Mouse (Mus musculus) monocyte, adult 2 months (primary cell): ENCODE results near the gene Tspan9.

ENCODE experiments used
- DNase-seq, 2 experiments: peaks; one replicate each; pipeline ENCODE4 v3.0.0; 2022; ENCODE audit warnings: low spot score in 2 of 2, low read depth in 1 of 2

Tspan9 gene

GRCm38 (mm10) chr6:127935105-127935504 lies 208.3 kb downstream of the Tspan9 start:
- DNase-seq: no peak

- DNase-seq: no peak
Measured at GRCm38 (mm10) chr6:127933841-127934240, 209.6 kb downstream of the Tspan9 start.

GRCm38 (mm10) chr6:127932697-127933096 lies 210.7 kb downstream of the Tspan9 start:
- DNase-seq: no peak

- no peak for DNase-seq
Measured at GRCm38 (mm10) chr6:127928682-127929081, 214.7 kb downstream of the Tspan9 start.

GRCm38 (mm10) chr6:127925915-127926314 lies 217.5 kb downstream of the Tspan9 start:
- no peak for DNase-seq

- no peak for DNase-seq
Measured at GRCm38 (mm10) chr6:127924750-127925149, 218.6 kb downstream of the Tspan9 start.

- DNase-seq: no peak
Measured at GRCm38 (mm10) chr6:127923296-127923695, 220.1 kb downstream of the Tspan9 start.

- DNase-seq: no peak
Measured at GRCm38 (mm10) chr6:127921996-127922395, 221.4 kb downstream of the Tspan9 start.

GRCm38 (mm10) chr6:127920652-127921051 lies 222.7 kb downstream of the Tspan9 start:
- peak in 1 of 2 experiments; percentile 3 for DNase-seq

GRCm38 (mm10) chr6:127919491-127919890 lies 223.9 kb downstream of the Tspan9 start:
- DNase-seq: no peak

- no peak for DNase-seq
Measured at GRCm38 (mm10) chr6:127917712-127918111, 225.7 kb downstream of the Tspan9 start.

GRCm38 (mm10) chr6:127916993-127917392 lies 226.4 kb downstream of the Tspan9 start:
- no peak for DNase-seq

GRCm38 (mm10) chr6:127912938-127913337 lies 230.5 kb downstream of the Tspan9 start:
- no peak for DNase-seq

GRCm38 (mm10) chr6:127911687-127912086 lies 231.7 kb downstream of the Tspan9 start:
- DNase-seq: no peak
